Mouse (Mus musculus) cortical plate, adult 2 months (tissue): ENCODE results near the gene Poll. TPM values are rescaled to one million over a fixed set of nuclear protein-coding genes. Genes with fewer than 3 reads are reported as not detected.
"Not testable (repeated sequence)": the region's sequence is repeated elsewhere in the genome, so short reads cannot be mapped to it uniquely, and the experiment has no call there.

Experiments used
- H3K27ac ChIP-seq: fragments of 200-500 bp; 2 replicates; pipeline ENCODE4 v1.5.1; 2012; ENCODE audit warnings: low read length, control low read depth, inconsistent platforms; ENCODE audit not compliant: insufficient read depth
- H3K4me1 ChIP-seq: fragments of 200-500 bp; 2 replicates; pipeline ENCODE4 v1.6.1; 2011; ENCODE audit warnings: low read length; ENCODE audit not compliant: control insufficient read depth, insufficient read depth
- H3K4me3 ChIP-seq: fragments of 200-500 bp; 2 replicates; pipeline ENCODE4 v1.5.1; 2011; ENCODE audit warnings: mild to moderate bottlenecking, low read length, control low read depth; ENCODE audit not compliant: insufficient read depth
- CTCF ChIP-seq: fragments of 200-500 bp; IDR thresholded peaks from 2 replicates; pipeline ENCODE4 v1.5.1; 2011; ENCODE audit warnings: mild to moderate bottlenecking, control low read depth, low read length; ENCODE audit not compliant: insufficient read depth; ENCODE audit errors: extremely low read depth
- POLR2A ChIP-seq: fragments of 200-500 bp; IDR thresholded peaks from 2 replicates; pipeline ENCODE4 v1.6.1; 2011; ENCODE audit warnings: mild to moderate bottlenecking, low read length, control low read depth; ENCODE audit not compliant: insufficient read depth; ENCODE audit errors: extremely low read depth
- polyA plus RNA-seq: library from polyadenylated mRNA; depleted of rRNA; stranded (reverse); fragments of >200 nt; gene quantifications from 2 replicates; pipeline ENCODE4 v1.2.3, GENCODE M21; 2012

The Poll gene
- polyA plus RNA-seq, 1 experiment, result 10.8 TPM

- TF ChIP-seq CTCF (no peak), POLR2A (no peak)
- H3K27ac ChIP-seq, result no peak overlapping the region
- H3K4me3 ChIP-seq, result no peak overlapping the region
- no peaks in the 10 kb centered on the region for H3K4me1 ChIP-seq
Measured at GRCm38 (mm10) chr19:45554136-45554535, 6.2 kb downstream of the Poll start.

GRCm38 (mm10) chr19:45552187-45552586, 8.1 kb downstream of the Poll start:
- Histone ChIP-seq H3K4me1 (no peaks in the 10 kb centered on the region), H3K4me3 (no peak overlapping the region), H3K27ac (no peak overlapping the region)
- TF ChIP-seq POLR2A, result no peak
- TF ChIP-seq CTCF, result no peak

GRCm38 (mm10) chr19:45549948-45550347, 10.4 kb downstream of the Poll start:
- TF ChIP-seq POLR2A (no peak), CTCF (no peak)
- H3K4me3 ChIP-seq, result no peak overlapping the region
- no peak overlapping the region for H3K27ac ChIP-seq
- H3K4me1 ChIP-seq, result no peaks in the 10 kb centered on the region

- Histone ChIP-seq H3K4me1 (no peaks in the 10 kb centered on the region), H3K27ac (no peak overlapping the region), H3K4me3 (no peak overlapping the region)
- no peak for TF ChIP-seq POLR2A
Measured at GRCm38 (mm10) chr19:45549128-45549915, 11.0 kb downstream of the Poll start.

- not testable (repeated sequence) for H3K27ac ChIP-seq, H3K4me3 ChIP-seq, H3K4me1 ChIP-seq
Measured at GRCm38 (mm10) chr19:45548196-45548595, 12.1 kb downstream of the Poll start.

- peak overlapping the region; percentile 30 for H3K4me3 ChIP-seq
- no peaks in the 10 kb centered on the region for H3K4me1 ChIP-seq
- H3K27ac ChIP-seq, result no peak overlapping the region
- TF ChIP-seq CTCF (peak; percentile 71), POLR2A (no peak)
Measured at GRCm38 (mm10) chr19:45544925-45545321, 15.4 kb downstream of the Poll start.

GRCm38 (mm10) chr19:45544152-45544924, 16.0 kb downstream of the Poll start:
- no peak overlapping the region for H3K27ac ChIP-seq
- TF ChIP-seq CTCF, result no peak
- TF ChIP-seq POLR2A, result no peak
- H3K4me1 ChIP-seq, result no peaks in the 10 kb centered on the region
- peak overlapping the region; percentile 30 for H3K4me3 ChIP-seq

- no peak overlapping the region for H3K27ac ChIP-seq
- TF ChIP-seq CTCF, result no peak
- no peak for TF ChIP-seq POLR2A
- H3K4me1 ChIP-seq, result no peaks in the 10 kb centered on the region
- peak overlapping the region; percentile 23 for H3K4me3 ChIP-seq
Measured at GRCm38 (mm10) chr19:45542061-45542460, 18.3 kb downstream of the Poll start.

GRCm38 (mm10) chr19:45541409-45542041, 18.8 kb downstream of the Poll start:
- peak overlapping the region; percentile 23 for H3K4me3 ChIP-seq
- H3K27ac ChIP-seq, result no peak overlapping the region
- TF ChIP-seq CTCF (no peak), POLR2A (no peak)
- no peaks in the 10 kb centered on the region for H3K4me1 ChIP-seq
